Mouse (Mus musculus) spleen, postnatal 10 days (tissue): ENCODE data around the gene Olfr90.
"Not testable (repeated sequence)": the region's sequence is repeated elsewhere in the genome, so short reads cannot be mapped to it uniquely, and the experiment has no call there.

Experiments
- DNase-seq, 2 experiments: peaks; one replicate each; pipeline ENCODE4 v3.0.0; 2021 to 2022; ENCODE audit warnings: low spot score in 2 of 2

Gene Olfr90

DNA sequence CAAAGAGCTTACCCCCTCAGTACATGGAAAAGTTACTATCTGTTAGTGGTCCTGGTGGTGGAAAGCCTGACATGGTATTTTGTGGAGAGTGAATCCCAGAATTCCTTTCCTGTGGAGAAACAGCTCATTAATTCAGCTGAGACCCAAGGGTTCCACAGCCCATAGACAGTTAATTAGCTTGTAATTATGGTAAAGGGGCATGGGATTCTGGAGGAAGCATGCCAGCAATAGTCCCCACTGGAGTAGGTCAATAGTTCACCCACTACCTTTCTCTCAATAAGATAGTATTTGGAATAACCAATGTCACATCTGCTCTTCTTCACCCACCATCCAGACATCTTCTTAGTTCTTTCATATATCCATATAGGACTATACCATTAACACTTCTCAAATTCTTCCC, at the start of gene Olfr90:
TSS of gene Olfr90 (minus strand) at position 101 of the 400 bp plus-strand sequence.
- no peak for DNase-seq

DNA sequence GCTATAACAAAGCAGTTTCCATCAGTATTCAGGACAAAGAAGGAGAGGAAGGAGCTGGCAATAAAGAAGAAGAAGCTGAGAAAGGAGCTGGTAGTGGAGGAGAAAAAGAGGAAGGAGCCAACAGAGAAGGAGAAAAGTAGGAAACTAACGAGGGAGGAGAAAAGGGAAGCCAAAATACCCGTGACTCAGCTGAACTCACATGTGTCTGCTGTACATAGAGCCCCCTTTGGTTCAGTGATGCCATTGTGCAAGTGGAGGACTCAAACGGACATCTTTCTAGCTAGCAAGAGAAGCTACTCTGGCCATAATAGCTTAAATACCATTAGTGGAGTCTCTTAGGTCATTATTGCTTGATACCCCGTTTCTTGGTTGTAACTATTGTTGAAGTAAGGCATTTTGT, 43.1 kb upstream of the Olfr90 start:
- DNase-seq: not testable (repeated sequence)

- no peak for DNase-seq
These were observed 31.7 kb upstream of the Olfr90 start, which contains the start of gene Olfr92 for GRCm38 (mm10) chr17:37119988-37120387. TSS of gene Olfr92 (minus strand) at chr17:37120088.

GRCm38 (mm10) chr17:37098178-37098577, 9.9 kb upstream of the Olfr90 start, which contains the start of gene Olfr91:
TSS of gene Olfr91 (minus strand) at chr17:37098278.
- no peak for DNase-seq

- DNase-seq: no peak
These were observed 5.0 kb upstream of the Olfr90 start for GRCm38 (mm10) chr17:37093289-37093688.

- DNase-seq: no peak
These were observed 3.9 kb upstream of the Olfr90 start for GRCm38 (mm10) chr17:37092198-37092597.

DNA sequence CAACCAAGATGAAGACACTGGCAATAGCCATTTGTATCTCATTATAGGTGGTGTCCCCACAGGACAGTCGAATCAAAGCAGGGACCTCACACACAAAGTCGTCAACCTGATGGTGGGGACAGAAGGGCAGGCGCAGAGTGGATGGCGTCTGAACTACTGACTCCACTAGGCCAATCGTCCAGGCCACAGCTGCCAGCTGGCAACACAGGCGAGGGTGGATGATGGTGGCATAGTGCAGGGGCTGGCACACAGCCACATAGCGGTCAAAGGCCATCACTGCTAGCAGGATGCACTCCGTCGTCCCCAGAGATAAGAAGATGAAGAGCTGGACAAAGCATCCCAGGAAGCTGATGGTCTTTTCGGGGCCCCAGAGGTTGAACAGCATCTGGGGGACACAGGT, 2.8 kb downstream of the Olfr90 start:
- no peak for DNase-seq

- no peak for DNase-seq
These were observed 3.7 kb downstream of the Olfr90 start for GRCm38 (mm10) chr17:37084632-37085031.

DNA sequence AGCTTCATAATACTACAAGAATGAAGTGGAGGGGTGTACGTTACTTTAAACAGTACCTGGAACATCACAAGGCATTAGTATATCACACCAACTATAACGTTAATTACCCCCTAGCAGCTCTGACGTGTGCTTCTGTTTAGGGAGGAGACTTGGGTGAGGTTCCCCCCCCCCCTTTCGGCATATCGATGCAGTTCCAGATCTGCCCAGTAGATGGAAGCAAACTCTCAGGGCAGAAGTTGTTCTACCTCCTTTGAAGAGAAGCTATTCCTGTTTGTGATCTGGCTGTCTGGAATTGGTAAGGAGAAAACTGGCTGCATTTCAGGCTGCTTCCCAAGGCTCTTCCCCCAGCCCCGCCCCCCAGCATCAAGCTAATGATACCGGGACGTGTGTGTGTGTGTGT, 5.0 kb downstream of the Olfr90 start:
- DNase-seq: peak in 1 of 2 experiments; percentile 57

GRCm38 (mm10) chr17:37081659-37082058, 6.6 kb downstream of the Olfr90 start:
- DNase-seq: no peak

DNA sequence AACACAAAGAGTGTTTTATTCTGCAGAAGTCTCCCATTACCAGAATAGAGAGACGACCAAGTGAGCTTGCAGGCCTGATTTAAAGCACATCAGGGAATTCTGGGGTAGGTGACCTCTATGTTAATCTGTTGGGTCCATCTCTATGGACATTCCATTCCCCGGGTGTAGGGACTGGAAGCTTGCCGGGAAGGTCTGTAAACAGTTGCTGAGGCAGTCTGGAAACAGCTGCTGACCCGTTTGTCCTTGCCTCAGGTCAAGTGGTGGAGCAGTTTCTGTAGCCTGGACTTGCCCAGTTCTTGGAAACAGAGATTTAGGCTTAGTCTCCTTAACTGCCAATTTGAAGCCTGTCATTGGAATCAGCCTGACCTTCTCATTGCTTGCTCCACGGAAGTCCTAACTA, 8.2 kb downstream of the Olfr90 start:
- no peak for DNase-seq

DNA sequence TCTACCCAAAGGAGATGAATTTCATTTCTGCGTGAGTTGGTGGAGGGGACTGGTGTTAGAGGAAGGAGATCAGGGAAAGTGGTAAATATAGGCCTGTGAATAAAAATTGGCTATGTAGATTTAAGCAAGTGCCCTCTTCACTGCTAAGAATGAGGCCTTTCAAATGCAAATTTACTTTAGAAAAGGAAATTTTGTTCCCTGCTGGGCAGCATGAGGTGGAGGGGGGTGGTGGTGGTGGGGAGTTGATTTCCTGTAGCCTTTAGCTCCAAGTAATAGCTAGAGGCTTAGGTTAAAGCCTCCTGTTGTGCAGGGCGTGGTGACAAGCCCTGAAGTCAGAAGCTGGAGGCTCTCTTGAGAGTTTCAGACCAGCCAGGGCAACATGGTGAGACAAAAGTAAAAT, 9.3 kb downstream of the Olfr90 start:
- DNase-seq: no peak

DNA sequence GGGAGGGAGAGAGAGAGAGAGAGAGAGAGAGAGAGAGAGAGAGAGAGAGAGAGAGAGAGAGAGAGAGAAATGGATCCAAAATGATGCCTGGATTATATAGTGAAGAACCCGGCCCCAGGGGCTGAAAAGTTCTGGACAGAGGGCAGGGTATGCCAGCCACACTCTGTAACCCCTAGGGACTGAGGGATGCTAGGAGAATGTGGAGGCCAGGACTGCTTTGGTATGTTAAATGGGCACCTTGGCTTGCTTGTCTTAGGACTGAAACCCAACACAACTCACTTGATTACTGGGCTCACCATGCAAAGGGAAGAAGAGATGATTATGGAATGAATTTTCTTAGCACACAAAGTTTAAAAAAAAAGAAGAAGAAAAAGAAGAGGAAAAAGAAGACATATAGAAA, 10.1 kb downstream of the Olfr90 start:
- DNase-seq: no peak

GRCm38 (mm10) chr17:37075766-37076165, 12.5 kb downstream of the Olfr90 start:
- DNase-seq: no peak

- DNase-seq: no peak
These were observed 13.1 kb downstream of the Olfr90 start for GRCm38 (mm10) chr17:37075181-37075580.

DNA sequence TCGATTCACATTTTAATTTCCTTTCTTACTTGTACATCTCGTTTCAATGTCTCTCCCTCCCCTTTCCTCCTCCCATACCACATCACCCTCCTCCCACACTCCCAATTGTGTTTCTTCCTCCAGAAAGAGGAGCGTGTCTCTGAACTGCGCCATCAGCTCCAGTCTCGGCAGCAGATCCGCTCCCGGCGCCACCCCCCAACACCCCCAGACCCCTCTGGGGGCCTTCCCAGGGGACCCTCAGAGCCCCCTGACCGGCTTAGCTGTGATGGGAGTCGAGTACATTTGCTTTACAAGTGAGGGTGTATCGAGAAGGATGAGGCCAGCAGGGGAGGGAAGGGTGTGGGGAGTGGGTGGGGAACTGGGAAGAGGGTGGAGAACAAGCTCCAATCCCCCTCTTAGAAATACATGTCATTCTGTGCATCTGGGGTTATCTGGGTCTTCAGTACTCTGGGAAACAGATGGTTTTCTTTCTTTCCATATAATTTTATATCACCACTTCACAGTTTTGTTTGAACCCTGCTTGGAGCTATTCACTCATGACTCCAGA, 15.5 kb downstream of the Olfr90 start:
- no peak for DNase-seq

GRCm38 (mm10) chr17:37072080-37072729, 16.1 kb downstream of the Olfr90 start:
- no peak for DNase-seq

DNA sequence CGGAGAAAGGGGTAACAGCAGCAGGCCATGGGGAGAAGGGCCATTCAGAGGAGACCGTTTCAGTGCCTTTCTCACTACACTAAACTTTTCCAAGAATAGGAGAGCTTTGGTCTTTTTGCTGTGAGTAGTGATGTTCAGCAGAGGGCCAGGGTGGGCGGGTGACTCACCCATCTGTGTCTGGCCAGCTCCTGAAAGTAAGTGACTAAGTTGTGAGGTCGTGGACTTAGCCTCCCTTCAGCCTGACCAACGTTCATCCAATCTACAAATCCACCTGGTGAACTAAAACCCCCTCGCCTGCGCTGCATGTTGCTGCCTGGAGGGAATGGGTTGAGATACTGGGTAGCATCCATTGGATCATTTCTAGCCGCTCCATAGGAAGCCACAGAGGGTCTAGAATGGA, 18.2 kb downstream of the Olfr90 start:
- DNase-seq: no peak

GRCm38 (mm10) chr17:37067861-37068260, 20.4 kb downstream of the Olfr90 start:
- DNase-seq: no peak

GRCm38 (mm10) chr17:37065993-37066392, 22.3 kb downstream of the Olfr90 start:
- no peak for DNase-seq

DNA sequence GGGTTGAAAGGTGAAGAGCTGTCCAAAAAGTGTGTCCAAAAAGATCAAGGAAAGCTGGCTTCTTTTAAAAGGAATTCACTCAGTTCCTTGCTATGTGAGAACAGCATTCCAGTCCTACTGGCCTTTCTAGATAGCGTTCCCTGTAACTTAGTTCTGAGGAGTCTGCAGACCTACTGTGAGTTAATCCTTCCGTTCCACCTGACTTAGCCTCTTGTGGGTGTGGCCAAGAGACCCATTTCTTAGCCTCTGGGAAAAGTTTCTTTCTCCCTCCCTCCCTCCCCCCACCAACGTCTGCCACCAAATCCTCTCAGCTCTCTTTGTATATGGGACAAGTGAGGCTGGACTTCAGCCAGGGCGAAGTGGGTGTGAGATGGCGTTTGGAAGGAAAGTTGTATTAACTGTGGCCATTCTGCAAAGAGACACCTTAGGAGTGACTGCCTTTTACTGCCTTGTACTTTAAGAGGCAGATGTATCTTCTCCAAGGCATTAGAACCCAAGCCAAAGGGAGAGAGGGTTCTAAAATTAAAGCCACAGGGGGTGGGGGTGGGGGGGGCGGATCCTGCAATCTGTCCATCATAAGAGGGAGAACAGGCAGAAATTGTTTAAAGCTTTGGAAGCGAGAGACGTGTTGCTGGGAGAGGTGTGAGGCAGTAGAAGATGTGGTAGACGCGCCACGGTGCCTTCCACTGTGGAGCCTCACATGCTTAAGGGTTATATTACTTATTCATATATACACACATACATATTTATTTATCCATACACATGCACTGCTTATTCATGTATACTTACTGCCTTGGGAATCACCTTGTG, 24.4 kb downstream of the Olfr90 start:
- DNase-seq: no peak

DNA sequence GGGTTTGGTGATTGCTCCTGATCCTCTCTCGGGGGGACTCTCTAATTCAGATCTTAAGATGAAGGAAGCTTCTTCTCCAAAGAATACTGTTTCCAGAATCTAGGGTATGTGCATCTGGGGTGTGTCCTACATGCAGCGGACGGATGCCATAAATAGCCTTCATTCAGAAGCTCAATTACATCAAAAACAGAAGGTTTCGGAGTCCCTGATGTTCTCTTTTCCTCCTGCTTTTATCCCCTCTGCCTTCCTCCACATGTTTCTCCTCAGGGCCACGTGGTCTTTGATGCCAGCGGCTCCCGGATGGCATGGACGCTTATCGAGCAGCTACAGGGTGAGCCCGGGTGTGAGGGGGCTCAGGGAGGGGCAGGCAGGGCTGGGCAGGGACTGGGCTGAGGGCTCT, 25.2 kb downstream of the Olfr90 start:
- no peak for DNase-seq

DNA sequence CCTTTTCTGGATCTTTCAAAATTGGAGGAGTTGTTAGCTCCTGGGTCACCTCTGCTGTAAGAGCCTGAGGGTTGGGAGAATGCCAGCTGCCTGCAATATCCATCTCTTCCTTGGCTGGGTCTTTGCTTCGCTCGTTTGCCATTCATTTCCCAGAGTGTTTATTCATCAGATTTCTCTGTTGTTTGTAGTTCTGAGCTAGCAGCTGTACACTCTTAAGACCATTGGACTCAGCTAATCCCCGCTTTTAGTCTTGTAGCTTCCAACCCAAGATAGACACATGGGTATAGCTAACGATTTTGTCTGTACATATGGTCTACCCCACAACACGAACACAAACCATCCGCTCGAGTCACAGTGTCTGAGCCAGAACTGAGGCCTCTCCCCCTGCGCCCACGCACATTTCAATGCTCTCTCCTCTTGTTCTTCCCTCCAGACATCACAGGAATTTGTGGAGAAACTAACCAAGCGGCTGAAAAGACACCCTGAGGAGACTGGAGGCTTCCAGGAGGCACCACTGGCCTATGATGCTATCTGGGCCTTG, 26.1 kb downstream of the Olfr90 start:
- no peak for DNase-seq
